Comparison of ENCODE assay signal across 8 mouse cellular contexts in the genomic region with DNA sequence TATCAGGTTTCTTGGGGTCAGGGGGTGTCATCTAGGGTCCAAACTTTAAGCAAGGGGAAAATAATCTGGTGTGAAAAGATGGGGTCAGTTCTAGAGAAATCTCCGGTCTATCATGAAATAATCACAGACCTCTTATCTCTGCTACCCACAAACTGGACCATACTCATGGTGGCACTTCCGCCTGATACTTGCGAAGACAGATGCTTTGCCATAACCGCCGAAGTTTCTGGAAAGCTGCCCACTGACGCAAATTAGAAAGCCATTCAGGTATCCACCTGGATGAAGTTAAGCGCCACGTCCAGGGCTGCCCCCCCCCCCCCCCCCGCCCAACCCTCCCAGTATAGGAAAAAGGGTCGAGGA. TPM values are rescaled to one million over a fixed set of nuclear protein-coding genes. Genes with fewer than 3 reads are reported as not detected.
DNase-seq lines count a peak whose midpoint lies in the region; ATAC-seq and TF ChIP-seq lines count a peak whose summit lies in the region.

No protein-coding gene starts in this region.

- H3K4me1 ChIP-seq in bone marrow macrophage, adult 2 months (ENCODE audit: control insufficient read depth, insufficient read depth, low read length) = peaks cover 12% of the 10 kb centered on the region
- H3K4me1 ChIP-seq in forebrain, embryonic 14.5 days (ENCODE audit: control insufficient read depth, insufficient read depth, low read length) = peaks cover 4% of the 10 kb centered on the region; the same call in 1 of the 2 replicates
- H3K4me1 ChIP-seq in liver, embryonic 13.5 days (replicated peaks) = peaks cover 34% of the 10 kb centered on the region
- H3K4me1 ChIP-seq in stomach, embryonic 16.5 days (ENCODE audit: control insufficient read depth, insufficient read depth, low read length) = peaks cover 11% of the 10 kb centered on the region

- no peak for TF ChIP-seq CTCF in layer of hippocampus, adult 2 months (conservative IDR thresholded peaks at IDR 0.05)
- no peak for TF ChIP-seq CTCF in bone marrow macrophage, adult 2 months (IDR thresholded peaks at IDR 0.05; ENCODE audit: low read depth, low read length)

- H3K4me2 ChIP-seq in forebrain, embryonic 14.5 days (ENCODE audit: low read length) = peak overlapping the region; percentile 69
- peak overlapping the region; percentile 97 for H3K4me2 ChIP-seq in liver, embryonic 13.5 days
- peak overlapping the region; percentile 56 for H3K4me2 ChIP-seq in stomach, embryonic 16.5 days (ENCODE audit: low read depth, low read length)

- no peak for ATAC-seq in forebrain, embryonic 14.5 days
- ATAC-seq in liver, embryonic 13.5 days (ENCODE audit: low read depth) = no peak
- ATAC-seq in stomach, embryonic 16.5 days (ENCODE audit: insufficient read depth, low FRiP score) = no peak

- 11% methylated on average over 8 of the region's 10 CpGs for WGBS in forebrain, embryonic 14.5 days
- 5% methylated on average over 9 of the region's 10 CpGs for WGBS in liver, embryonic 13.5 days (ENCODE audit: insufficient replicate concordance)
- WGBS in stomach, embryonic 16.5 days = 4% methylated on average over 9 of the region's 10 CpGs

- peak overlapping the region; percentile 97 for H3K27ac ChIP-seq in layer of hippocampus, adult 2 months
- no peak overlapping the region for H3K27ac ChIP-seq in bone marrow macrophage, adult 2 months (ENCODE audit: insufficient read depth, low read depth, low read length)
- H3K27ac ChIP-seq in forebrain, embryonic 14.5 days (ENCODE audit: low read depth, low read length) = peak overlapping the region; percentile 94
- peak overlapping the region; percentile 81 for H3K27ac ChIP-seq in liver, embryonic 13.5 days
- H3K27ac ChIP-seq in stomach, embryonic 16.5 days (ENCODE audit: low read length) = peak overlapping the region; percentile 97

- no peak for DNase-seq in layer of hippocampus, adult 2 months (ENCODE audit: low spot score in 2 of 2)
- no peak for DNase-seq in layer of hippocampus, postnatal 25 days (ENCODE audit: extremely low spot score in 1 of 2, low spot score in 1 of 2)
- peak; percentile 52 for DNase-seq in forebrain, embryonic 14.5 days (ENCODE audit: low spot score)
- no peak for DNase-seq in liver, embryonic 13.5 days
- no peak for DNase-seq in embryo, embryonic 10 days (ENCODE audit: low spot score)
- no peak for DNase-seq in embryo, embryonic 9.5 days (ENCODE audit: extremely low spot score)

- H3K27me3 ChIP-seq in forebrain, embryonic 14.5 days (replicated peaks; ENCODE audit: control insufficient read depth, insufficient read depth, low read length) = no peaks in the 10 kb centered on the region
- H3K27me3 ChIP-seq in liver, embryonic 13.5 days = no peaks in the 10 kb centered on the region
- H3K27me3 ChIP-seq in stomach, embryonic 16.5 days (ENCODE audit: control insufficient read depth, insufficient read depth, low read length) = no peaks in the 10 kb centered on the region

- no peaks in the 10 kb centered on the region for H3K36me3 ChIP-seq in forebrain, embryonic 14.5 days (ENCODE audit: control insufficient read depth, insufficient read depth, low read length)
- H3K36me3 ChIP-seq in liver, embryonic 13.5 days = no peaks in the 10 kb centered on the region
- H3K36me3 ChIP-seq in stomach, embryonic 16.5 days (ENCODE audit: control insufficient read depth, insufficient read depth, low read length) = no peaks in the 10 kb centered on the region

- peak overlapping the region; percentile 90 for H3K4me3 ChIP-seq in layer of hippocampus, adult 2 months
- peak overlapping the region; percentile 69 for H3K4me3 ChIP-seq in bone marrow macrophage, adult 2 months (ENCODE audit: insufficient read depth, low read length)
- peak overlapping the region; percentile 87 for H3K4me3 ChIP-seq in forebrain, embryonic 14.5 days (ENCODE audit: low read depth, low read length)
- H3K4me3 ChIP-seq in liver, embryonic 13.5 days (replicated peaks) = peak overlapping the region; percentile 87
- H3K4me3 ChIP-seq in stomach, embryonic 16.5 days (replicated peaks; ENCODE audit: low read length) = peak overlapping the region; percentile 94

- H3K9ac ChIP-seq in forebrain, embryonic 14.5 days (ENCODE audit: low read length) = peak overlapping the region; percentile 95
- peak overlapping the region; percentile 85 for H3K9ac ChIP-seq in liver, embryonic 13.5 days
- H3K9ac ChIP-seq in stomach, embryonic 16.5 days (ENCODE audit: low read length) = peak overlapping the region; percentile 98

- H3K9me3 ChIP-seq in forebrain, embryonic 14.5 days (replicated peaks; ENCODE audit: control insufficient read depth, low read length) = no peaks in the 10 kb centered on the region
- no peaks in the 10 kb centered on the region for H3K9me3 ChIP-seq in liver, embryonic 13.5 days (replicated peaks)
- H3K9me3 ChIP-seq in stomach, embryonic 16.5 days (replicated peaks; ENCODE audit: control insufficient read depth, low read length) = no peaks in the 10 kb centered on the region

- TF ChIP-seq POLR2A in bone marrow macrophage, adult 2 months (IDR thresholded peaks at IDR 0.05; ENCODE audit: borderline replicate concordance, low read depth, low read length) = no peak

RNA-seq across cellular contexts. Expression of a gene that starts 1.8 kb away (rescaled TPM):
- 10 to 100 TPM; 74.7 to 75.4 TPM for total RNA-seq in layer of hippocampus, adult 2 months (2021)
- 10 to 100 TPM; 66.7 to 84.1 TPM for total RNA-seq in layer of hippocampus, postnatal 25 days (2021)
- polyA plus RNA-seq in bone marrow macrophage, adult 2 months (2012; ENCODE audit: insufficient read depth, insufficient read length, missing spikeins) = 18.0 and 18.1 TPM in 2 replicates
- polyA plus RNA-seq in forebrain, embryonic 14.5 days (2014; fragmentation: Nextera tagmentation; extraction: Ambion mirVana) = 17.7 and 18.9 TPM in 2 replicates
- 2.5 and 2.6 TPM in 2 replicates for polyA plus RNA-seq in liver, embryonic 13.5 days (2015; fragmentation: Nextera tagmentation; extraction: Ambion mirVana)
- polyA plus RNA-seq in stomach, embryonic 16.5 days (2015; fragmentation: Nextera tagmentation; extraction: Ambion mirVana) = 12.5 and 13.2 TPM in 2 replicates

RNA-seq across cellular contexts. Expression of a gene that starts 28.3 kb away (rescaled TPM):
- 100 to 1,000 TPM; 105 to 122 TPM for total RNA-seq in layer of hippocampus, adult 2 months (2021)
- total RNA-seq in layer of hippocampus, postnatal 25 days (2021) = 100 to 1,000 TPM in 1 of 2 experiments, 10 to 100 TPM in 1; 91.5 to 107 TPM
- 14.5 and 15.8 TPM in 2 replicates for polyA plus RNA-seq in bone marrow macrophage, adult 2 months (2012; ENCODE audit: insufficient read depth, insufficient read length, missing spikeins)
- polyA plus RNA-seq in forebrain, embryonic 14.5 days (2014; fragmentation: Nextera tagmentation; extraction: Ambion mirVana) = 43.2 and 51.3 TPM in 2 replicates
- polyA plus RNA-seq in liver, embryonic 13.5 days (2015; fragmentation: Nextera tagmentation; extraction: Ambion mirVana) = 6.6 and 7.4 TPM in 2 replicates
- 26.5 and 28.0 TPM in 2 replicates for polyA plus RNA-seq in stomach, embryonic 16.5 days (2015; fragmentation: Nextera tagmentation; extraction: Ambion mirVana)
